Mouse (Mus musculus) cerebellum, adult 9-11 months (tissue): Measurements from ENCODE around the gene Cdc20.

ENCODE experiments used
- DNase-seq: peaks from one replicate; pipeline ENCODE4 v3.0.0; 2022

Cdc20 gene

DNA sequence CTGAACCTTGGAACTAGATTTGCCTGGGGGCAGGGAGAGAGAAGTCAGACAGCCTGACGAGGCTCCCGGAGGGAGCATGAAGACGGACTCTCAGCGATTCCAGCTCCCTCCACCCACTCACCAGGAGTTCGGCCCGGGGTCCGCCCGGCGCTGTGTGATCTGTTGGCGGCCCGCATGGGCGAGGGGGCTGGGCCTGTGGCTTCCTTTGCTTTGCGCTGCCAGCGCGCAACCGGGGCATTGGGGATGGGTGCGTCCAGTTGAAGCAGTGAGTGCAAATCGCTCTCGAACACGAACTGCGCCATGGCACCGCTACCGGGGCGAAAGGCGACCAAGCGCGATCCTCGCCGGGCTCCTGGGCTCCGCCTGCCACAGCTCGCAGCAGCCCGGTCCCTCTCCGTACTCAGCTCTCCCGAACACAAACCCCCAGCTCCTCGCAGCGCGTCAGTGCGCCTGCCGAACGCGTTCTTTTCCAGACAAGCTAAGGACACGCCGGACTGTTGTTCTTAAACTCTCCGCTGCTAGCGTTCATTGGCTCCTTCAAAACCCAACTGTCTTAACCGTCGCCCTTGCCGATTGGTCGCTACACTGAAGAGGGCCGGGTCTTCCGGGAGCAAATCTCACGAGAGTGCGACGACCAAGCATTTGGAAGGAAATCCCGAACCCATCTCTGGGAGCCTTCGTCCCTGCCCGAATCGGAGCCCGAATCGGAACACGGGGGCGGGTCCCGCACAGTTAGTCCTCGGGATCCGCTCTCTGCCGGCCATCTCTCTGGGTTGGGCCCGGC, at the start of gene Cdc20:
Gene Cdc20, minus strand, starts transcription at position 533 of the 784 bp plus-strand sequence.
- peak; percentile 85 for DNase-seq

DNA sequence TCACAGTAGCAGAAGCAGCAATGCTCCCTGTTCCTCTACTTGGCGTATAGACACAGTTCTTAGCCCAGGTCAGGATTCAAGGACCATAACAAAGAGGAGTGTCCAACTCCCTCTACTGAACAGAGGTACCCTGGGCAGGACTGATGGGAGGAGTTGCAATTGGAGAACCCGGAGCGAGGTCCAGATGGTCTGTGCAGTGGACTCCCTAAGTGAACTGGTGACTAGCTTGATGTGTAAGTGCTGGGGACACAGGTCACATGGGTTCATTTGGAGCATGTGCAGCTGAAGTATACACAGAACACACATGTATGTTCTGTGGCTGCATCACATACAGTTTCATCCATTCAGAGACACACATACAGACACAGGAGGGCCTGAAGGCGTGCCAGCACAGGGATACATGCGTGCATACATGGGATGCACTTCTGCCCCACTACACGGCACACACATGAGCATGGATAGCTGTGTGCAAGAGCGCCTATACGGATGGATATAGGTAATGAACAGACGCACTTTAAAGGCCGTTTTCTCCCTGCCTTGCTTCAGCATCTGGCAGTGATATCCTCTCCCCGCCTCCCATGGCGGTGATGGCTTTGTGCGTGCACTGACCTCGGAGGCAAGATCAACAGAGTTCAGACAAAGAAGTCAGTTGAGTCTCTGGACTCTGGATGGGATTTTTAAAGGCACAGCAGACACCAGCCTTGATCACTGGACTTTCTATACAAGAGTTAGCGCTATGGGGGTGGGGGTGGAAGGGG, 39.8 kb upstream of the Cdc20 start:
- no peak for DNase-seq

DNA sequence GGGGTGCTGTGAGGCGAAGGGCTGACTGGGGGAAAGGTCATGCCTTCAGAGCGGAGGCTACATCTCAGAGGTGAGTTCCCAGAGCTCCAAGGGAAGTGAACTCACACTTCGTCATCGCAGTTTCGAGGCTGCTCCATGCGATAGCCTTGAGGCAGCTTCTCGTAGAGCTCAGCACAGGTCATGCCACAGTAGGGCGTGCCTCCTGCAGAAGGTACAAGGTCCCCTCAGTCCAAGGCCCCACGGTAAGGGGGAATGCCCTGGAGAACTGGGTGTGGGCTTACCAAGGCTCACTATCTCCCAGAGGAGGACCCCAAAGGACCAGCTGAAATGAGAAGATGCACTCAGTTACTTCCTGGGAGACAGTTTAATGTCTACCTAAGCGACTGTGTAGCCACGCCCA, 35.5 kb upstream of the Cdc20 start:
- no peak for DNase-seq

DNA sequence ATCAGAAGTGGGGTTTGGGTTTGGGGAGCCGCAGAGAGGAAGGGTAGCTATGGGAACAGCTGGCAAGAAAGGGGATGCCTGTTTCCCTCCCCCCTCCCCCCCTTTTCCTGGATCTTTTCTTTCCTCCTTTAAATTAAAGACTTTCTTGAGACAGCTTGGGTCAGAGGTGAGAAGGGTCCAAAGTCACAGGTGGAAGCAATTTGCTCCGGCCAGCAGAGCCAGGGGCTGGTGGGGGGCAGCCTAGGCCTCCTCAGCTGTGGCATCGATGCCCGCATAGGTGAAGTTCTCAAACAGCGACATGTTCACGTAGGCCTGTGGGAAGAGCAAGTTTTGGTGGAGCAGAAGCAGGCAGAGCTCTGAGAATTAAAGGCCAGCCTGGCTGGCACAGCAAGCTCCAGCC, 34.1 kb upstream of the Cdc20 start:
- no peak for DNase-seq

DNA sequence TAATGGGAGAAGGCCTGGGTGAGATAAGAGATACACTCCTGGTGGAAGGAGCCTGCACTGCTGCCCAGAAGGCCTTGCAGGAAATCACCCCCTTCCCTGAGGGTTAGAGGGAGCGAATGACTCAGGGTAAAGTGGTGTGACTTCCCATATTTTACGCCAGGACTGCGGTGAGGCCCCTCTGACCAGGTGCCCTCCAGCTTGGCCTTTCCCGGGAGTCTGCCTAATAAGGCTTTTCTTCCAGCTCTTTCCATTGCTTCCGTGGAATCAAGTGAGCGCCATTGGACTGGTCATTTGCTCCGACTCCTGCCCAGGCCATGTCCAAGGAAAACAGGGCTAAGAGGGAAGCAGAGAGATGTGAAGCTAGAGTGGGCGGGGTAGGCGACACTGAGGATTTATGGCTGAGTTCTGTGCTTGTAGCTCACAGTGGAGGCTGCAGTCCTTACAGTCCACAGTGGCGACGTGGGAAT, 28.6 kb upstream of the Cdc20 start:
- DNase-seq, result no peak

DNA sequence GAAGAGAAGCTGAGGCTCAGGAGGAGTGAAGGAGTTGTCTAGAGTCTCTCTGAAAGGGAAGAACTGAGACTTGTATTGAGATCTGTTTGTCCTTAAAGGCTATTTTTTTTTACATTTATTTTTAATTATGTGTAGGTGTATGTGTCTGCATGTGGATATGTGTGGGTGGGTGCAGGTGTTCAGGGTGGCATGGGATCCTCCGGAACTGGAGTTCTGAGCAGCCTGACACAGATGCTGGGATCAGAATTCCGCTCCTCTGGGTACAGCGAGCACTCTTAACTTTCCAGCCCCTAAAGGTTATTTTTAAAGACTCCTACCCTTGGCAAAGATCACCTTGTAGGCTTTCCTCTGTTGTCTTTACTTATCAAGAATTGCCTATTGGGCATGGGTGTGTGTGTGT, 27.8 kb upstream of the Cdc20 start:
- no peak for DNase-seq

DNA sequence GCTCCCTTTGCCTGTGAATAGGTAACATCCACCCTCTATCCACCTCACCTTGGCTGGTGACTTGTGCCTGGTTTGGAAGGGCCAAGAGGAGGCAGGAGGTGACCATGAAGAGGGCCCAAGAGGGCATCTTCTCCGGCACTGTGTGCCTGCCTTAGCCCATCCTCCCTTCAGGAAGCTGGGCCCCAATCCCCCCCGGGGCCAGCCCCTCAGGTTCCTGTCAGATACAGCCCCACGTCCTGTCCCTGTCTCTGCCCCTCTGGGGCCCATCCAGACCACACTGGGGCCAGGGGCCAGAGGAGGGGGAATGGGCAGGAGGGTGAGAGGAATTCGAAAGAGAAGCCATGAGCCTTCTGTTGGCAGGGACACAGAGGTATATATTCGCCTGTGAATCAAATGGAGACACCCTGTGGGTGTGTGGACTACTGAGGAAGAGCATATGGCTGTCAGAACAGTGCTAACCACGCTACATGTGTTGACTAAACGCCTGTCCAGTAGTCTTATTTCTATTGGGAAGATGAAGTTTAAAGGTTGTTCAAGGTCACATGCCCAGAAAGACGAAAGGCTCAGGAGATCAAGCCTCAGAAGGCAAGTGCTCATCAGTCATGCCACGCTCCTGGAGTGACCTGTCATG, 20.3 kb upstream of the Cdc20 start, which contains the start of gene Mpl:
Gene Mpl, minus strand, starts transcription at position 169 of the 631 bp plus-strand sequence.
- no peak for DNase-seq

DNA sequence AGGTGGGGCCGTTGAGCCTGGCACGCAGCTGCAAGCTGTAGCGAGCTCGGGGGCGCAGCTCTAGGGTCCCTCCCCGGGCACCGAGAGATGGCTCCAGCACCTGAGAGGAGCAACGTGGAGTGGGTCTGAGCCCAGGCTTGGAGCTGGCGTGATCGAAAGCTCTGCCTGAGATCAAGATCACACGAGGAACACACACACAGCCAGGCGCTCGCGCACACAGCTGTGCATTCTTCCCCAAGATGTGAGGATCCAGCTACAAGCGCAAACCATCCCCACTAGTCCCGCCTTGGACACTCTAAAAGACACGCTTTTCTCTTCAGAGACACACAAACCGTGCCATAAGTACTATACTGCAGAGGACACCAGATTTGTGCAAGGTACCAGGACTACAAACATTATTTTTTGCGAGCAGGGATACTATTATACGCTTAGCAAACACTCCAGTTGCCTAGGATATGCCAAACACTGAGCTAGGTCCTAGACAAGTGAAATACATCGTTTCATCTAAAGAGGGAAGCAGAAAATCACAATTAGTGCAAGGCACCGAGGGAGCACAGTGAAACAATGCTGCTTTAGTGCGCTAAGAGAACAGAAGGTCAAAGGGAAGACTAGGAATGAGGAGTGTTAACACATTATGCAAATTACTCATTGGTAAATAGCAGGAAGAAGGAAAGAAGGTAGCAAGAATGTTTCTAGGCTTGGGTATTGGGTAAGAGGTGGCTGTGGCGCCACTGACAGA, 9.4 kb upstream of the Cdc20 start:
- DNase-seq, result no peak

DNA sequence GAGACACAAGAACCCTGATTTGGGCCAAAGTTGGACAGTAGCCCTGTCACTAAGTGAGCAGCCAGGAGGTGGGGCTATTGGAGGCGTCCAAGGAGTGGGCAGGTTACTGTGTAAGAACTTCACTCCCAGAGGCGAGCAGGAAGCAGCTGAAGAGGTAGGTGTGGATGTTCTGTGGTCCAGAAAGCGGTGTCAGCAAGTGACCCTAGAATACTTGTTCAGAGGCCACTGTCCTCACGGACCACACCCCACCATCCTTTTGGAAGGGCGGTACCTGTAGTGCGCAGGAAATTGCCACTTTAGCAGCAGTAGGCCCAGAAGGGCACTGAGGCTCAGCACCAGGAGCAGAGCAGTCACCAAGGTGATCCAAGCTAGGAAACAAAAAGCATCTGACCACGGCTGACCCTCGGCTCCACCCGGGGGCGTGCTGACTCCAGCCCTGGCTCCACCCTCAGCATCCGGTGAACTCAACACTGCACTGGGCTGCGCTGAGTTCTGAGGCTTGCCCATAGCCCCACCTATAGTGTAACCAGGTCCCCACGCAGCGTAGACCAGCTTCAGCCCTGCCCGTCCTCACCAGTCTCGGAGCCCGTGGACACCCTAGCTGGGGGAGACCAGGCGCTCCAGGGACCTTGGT, 8.7 kb upstream of the Cdc20 start:
- DNase-seq, result peak; percentile 10

DNA sequence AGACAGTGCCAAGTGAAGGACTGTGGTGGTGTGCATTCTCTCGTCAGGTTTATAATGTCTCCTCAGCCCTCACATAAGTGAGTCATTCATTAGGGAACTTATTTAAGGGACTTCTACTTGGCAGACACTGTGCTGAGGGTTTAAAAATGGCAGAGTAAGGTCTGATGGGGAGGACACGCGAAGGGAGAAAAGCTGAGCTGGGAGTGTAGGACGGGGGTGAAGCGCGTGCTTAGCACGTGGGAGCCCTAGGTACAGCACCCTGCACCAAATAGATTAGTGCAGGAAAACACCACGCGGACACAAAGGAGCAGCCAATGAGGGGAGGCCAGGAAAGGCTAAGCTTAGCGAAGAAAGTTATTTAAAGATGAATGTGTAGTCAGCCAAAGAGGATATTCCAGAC, 7.9 kb upstream of the Cdc20 start:
- DNase-seq, result no peak

DNA sequence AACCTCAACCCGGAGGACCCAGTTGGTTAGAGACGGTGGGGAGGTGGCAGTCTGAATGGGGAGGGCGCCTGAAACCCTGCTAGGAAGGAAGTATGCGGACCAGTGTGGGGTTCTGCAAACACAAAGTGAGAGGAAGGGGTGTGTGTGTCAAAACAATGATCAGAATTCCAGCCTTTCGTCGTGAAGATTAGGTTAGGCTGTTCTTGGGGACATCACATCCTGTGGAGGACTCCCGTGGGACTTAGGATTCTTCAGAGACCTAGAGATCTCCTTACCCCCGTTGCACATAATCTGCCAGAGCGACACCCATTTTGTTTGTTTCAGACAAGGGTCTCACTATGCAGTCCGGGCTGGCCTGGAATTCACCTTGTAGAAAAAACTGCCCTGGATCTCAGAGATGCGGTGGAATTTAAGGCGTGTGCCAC, 689 bp upstream of the Cdc20 start:
- no peak for DNase-seq

DNA sequence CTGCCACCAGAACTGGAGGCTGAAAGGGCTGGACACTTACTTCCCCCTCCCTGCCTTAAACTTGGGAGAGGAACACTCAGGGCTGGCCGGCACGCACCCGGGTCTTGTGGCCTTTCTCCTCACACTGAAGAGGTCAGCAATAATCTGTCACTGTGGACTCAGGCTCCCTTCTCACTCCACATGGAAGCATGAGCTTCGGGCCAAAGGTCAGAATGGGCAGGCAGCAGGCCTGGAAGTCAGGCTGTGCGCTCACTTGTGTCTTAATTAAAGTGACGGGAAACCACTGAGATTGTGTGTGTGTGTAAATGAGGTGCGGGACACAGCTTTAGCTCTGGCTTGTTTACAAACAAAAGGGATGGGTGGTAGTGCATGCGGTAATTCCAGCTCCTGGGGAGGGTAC, 4.8 kb downstream of the Cdc20 start:
- no peak for DNase-seq

DNA sequence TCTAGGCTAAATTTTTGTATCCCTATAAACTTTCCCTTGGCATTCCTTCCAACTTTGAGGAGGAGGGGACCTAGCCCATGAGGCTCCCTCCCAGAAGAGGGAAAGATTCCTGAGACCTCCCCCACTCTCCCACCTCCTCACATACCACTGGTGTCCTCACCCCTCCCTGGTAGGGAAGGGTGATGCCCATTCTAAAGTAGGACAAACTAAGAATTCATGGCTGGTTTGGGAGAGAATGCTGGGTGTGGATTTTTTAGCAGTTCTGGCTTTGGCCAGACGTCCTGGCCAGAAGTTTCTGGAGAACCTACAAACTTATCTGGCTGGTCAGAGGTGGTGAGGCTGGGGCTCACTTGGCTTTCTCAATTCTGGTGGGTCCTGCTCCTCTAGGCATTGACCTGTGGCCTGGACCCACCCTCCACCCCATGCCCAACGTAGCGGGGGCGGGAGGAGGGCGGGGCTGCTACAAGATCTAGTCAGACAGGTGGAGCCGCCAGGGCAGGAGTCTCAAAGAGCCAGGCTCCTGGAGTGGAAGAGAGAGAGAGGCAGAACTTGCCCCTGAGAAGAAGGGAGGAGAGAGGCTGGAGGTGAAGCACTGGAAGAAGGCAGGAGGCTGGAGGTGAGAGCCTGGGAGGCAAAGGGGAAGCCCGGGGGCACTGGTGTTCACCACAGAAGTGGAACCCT, 7.8 kb downstream of the Cdc20 start:
- DNase-seq, result peak; percentile 27

DNA sequence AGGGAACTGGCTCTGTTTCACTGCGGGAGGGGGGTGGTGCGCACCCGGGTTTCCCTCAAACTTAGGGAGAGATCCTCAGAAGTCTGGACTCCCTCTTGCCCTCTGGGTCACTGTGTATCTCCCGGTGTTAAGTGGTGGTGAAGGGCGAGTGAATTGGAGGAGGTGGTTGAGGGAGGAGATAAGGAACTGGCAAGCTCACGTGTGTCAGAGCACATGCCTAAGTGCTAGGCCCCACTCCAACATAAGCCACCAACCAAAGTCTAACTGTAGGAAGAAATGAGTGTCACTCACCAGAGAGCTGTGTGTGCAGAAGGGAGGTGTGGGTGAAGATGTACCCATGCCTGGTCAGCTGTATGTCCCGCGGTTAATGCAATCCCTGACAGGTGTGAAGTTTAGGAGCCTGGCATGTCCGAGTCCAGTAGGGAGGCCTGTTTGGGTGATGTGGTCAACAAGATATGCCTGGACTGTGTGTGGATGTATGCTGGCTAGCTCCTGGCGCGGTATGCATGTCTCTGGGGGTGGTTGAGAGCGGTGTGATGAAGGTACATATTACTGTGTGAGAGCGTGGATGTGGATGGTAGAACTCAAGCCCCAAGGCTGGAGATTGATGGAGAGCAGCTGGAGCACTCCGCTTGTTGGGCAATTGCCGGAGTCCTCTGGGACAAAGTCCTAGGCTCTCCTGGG, 8.5 kb downstream of the Cdc20 start:
- DNase-seq, result no peak

DNA sequence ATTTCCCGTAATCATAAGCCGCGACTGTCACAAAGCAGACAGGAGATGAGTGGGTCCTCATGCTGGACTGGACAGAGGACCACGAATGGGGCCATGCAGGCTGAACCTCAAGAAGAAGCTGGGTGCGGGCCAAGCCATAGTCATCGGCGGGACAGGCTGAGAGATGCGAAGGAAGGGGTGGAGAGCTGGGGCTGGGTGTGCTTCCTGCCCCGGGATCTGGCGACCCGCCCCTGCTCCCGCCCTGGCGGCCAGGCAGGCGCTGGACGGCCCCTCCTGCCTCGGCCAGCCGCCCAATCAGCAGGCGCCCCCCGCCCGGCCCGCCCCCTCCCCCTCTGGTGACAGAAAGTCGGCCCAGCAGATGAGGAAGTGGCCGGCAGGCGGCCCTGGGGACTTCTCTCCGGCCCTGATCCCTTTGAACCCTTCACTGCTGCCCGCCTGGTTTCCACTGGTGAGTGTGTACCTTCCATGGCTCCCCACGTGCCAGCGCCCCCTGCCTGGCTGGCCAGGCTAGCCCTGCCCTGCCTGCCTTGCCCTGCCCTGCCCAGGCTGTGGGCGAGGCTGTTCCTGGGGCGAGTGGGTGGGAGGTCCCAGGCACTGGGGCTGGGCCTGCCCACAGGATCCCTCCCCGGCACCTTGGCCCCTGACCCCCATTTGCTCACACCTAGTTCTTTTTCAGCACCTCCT, 9.2 kb downstream of the Cdc20 start, which contains the start of gene Elovl1:
Gene Elovl1, plus strand, starts transcription at position 326 of the 684 bp plus-strand sequence.
- peak; percentile 81 for DNase-seq

DNA sequence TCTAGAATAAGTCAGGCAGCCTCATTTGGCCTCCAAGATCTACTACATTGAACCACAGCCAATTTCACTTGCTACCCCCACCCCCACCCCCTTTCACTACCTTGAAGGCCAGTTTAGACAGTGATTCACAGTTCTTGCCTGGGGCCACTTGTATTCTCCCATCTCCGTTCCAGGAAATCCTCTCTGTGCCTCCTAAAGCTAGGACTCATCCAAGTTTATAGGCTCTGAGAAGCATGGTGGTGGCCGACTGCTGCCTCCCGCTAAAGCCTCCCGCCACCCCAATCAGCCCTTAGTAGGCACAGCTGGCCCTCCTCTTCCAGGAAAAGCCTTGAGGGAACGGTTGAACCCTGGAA, 9.8 kb downstream of the Cdc20 start:
- DNase-seq, result no peak

DNA sequence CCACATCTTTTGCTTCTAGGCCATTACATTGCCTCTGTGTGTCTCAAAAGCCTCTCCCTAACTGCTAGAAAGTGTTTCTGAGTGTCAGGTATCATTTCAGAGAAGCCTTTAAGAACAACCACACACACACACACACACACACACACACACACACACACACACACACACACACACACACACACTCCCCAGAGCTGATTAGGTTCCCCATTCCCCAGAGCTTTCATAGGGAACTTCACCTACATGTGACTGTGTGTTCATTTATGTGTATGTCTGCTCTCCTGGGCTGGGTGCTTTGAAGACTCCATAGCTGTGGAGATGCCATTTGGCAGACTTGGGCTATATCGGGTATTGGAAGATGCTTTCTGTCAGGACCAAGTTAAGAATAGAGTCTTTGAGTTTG, 11.8 kb downstream of the Cdc20 start:
- DNase-seq, result no peak

DNA sequence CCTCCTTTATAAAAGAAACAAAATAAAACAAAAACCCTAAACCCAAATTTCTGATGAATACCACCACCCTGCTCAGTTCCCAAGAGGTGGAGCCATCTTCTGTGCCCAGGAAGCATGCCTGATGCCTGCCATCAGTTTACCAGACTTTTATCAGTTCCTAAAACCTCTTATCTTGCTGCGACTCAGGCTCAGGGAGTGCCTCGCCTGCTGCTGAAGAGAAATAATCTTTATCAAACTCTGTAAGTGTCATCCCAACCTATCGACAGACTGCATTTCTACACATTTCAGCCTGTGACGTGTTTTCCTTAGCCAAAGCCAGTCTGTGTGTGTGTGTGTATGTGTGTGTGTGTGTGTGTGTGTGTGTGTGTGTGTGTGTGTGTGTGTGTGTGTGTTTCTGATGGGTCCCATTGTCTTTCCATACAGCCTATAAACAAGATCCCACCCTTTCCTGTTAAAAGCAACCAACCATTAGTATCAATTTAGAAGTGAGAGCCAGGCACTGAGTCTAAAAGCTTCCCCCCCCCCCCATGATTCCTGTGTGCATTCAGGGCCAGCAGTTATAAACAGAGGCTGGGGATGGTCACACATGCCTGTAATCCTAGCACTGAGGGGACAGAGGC, 12.5 kb downstream of the Cdc20 start:
- no peak for DNase-seq

DNA sequence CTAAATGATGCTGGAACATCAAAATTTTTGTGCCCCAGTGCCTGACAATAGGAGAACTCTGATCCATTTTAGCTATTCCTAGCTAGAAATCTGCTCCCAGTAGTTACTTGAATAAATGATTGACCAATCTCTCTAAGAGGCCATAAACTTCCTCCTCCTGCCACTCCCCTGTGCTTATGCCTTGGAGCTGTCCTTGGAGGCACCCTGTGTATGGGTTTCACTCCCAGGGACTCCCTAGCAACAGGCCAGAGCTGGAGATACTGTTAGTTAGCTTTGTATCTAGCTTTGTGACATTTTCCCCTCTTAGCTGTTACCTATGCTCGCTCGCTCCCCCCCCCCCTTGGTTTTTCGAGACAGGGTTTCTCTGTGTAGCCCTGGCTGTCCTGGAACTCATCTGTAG, 15.8 kb downstream of the Cdc20 start:
- no peak for DNase-seq
